Mouse (Mus musculus): ENCODE results near the gene Elavl4.

Gene Elavl4

DNA sequence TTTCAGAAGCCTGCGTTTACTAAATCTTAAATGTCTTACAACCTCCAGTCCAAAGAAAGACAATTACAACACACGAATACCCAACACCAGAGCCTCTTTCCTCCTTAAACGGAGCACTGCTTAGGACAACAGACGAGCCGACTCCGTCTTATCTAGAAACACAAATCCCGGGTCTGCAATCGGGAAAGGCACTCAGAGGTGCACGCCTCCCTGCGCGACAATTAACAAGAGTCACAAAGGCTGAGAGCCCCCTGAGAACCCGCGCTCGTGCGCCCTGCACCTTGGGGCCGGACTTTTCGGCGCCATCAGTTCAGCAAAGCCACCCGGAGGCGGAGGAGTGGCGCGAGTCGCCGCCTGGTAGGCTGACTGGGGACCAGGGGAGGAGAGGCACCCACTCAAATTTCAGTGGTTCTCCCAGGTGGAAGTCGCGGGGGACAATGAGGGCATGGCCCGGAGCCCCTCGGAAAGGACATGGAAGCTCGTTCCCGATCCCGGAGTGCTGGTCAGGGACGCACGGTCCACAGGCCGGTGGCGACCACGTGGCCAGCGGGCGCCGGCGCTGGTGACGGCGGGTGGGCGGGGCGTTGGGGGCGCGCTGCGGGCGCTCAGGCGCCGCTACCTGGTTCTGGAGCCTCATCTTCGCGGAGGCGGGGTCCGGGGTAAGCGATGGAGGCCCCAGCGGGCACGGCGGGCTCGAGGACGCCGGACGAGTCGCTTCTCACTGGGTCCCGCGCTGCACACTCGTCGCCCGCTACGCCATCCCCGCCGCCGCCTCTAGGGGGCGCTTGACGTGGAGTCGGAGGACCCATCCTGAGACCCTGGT, at the start of gene Elavl4:
Gene Elavl4, minus strand, starts transcription at position 732 of the 823 bp plus-strand sequence.
- peak in 1 of 2 experiments; percentile 0 for DNase-seq

- no peak for DNase-seq
Measured at GRCm38 (mm10) chr4:110397618-110398045, 45.9 kb upstream of the Elavl4 start, which contains the start of gene Agbl4. Agbl4 (plus strand) TSS chr4:110397661.

- DNase-seq: no peak
Measured at GRCm38 (mm10) chr4:110396221-110396620, 44.5 kb upstream of the Elavl4 start.

GRCm38 (mm10) chr4:110360568-110360967, 8.9 kb upstream of the Elavl4 start:
- DNase-seq: no peak

GRCm38 (mm10) chr4:110352001-110352369, 276 bp upstream of the Elavl4 start:
- no peak for DNase-seq

DNA sequence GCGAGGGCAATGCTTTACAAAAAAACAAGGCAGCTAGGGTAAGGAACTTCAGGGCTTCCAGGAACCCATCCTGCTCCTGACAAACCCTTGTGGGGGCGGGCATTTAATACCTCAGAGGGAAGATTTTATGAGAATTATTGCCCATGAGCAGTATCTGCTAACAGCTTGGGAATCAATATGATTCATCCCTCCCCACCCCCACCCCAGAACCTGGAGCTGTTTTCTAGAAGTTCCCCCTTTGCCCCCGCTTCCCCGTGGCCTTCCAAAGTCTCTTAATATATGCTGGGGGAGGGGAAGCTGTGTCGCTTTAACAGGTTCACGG, 892 bp downstream of the Elavl4 start:
- no peak for DNase-seq

DNA sequence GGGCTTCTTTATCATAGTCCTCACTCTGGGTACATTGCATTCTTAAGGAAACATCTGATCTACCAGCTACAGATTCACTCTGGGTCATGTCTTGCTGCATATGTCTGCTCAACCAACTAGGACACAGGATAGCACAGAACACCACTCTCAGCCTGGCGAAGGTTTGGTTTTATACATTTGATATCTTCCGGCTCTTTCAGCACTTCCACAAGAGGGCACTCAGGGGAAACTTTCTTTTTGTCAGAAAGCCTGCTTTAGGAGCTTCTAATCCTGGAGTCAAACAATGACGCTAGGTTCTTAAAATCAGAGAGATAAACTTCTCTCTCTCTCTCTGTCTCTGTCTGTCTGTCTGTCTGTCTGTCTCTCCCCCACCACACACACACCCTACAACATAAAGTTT, 27.8 kb downstream of the Elavl4 start:
- no peak for DNase-seq

DNA sequence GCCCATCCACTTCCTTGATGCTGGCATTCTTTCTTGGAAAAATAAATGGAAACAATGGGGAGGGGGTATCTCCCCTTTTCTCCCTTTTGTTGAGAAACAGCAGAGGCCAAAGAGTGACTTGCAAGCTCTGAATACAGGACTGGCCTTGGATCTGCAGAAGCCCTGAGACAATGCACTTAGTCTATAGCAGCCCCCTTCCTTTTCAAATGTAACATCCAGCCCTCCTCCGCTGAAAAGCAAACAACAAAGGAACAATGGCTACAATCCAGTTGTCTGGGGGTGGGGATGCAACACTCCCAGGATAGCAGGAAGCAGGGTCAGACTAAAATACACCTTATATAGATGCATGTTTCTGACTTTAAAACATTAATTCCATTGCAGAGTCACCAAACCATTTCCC, 39.6 kb downstream of the Elavl4 start:
- DNase-seq: no peak

GRCm38 (mm10) chr4:110306972-110307371, 44.7 kb downstream of the Elavl4 start:
- DNase-seq: no peak

DNA sequence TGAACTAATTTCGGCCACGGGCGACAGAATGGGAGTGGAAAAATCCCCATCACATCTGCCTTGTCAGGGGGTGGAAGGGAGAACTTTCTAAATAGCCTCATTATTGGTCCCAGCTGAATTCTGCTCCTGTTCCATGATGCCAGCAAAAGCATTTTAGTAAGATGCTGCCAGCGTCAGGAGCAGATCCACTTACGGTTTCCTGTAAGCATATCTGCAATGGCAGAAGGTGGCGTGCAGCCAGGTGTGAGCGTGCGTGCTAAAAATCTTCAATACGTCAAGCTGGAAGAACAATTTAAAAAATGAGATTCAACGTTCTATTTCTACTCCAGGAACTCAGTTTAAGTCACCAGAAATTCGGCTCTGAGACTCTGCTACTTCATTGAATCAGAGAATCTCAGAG, 45.1 kb downstream of the Elavl4 start:
- DNase-seq: no peak

DNA sequence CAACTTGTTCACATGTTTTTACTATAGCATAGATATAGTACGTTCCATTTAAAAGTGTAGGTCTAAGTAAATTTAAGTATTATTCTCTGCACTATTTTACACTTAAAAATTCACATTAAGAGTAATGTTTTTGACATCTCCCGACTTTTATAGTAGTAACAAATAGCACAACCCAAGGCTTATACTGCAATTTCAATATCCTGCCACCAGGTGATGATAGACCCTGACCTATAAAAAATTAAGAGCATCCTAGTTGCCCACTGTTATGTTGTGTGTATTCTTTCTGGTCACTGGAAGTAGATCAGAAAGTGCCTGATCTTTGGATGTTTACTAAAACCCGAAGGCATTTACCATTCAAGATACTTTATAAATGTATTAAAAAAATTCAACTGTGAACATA, 55.9 kb downstream of the Elavl4 start:
- no peak for DNase-seq

DNA sequence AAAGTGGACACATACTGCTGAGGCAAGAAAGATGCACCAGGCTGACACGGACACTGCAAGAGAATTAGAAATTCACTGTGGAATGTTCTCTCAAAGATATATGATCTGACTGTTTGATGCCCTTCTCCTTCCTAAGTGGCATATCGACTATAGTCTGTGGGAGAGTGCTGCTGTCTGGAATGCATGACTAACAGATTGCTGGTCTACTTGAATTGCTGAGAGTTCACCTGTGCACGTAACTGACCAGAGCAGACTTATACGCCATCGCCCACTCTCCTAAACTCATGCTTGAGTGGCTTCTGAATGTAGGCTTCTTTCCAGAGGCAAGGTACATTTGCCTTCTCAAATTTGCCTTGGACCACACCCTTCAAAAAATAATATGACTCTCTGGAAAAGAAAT, 58.5 kb downstream of the Elavl4 start:
- DNase-seq: no peak

GRCm38 (mm10) chr4:110292471-110292870, 59.2 kb downstream of the Elavl4 start:
- no peak for DNase-seq

DNA sequence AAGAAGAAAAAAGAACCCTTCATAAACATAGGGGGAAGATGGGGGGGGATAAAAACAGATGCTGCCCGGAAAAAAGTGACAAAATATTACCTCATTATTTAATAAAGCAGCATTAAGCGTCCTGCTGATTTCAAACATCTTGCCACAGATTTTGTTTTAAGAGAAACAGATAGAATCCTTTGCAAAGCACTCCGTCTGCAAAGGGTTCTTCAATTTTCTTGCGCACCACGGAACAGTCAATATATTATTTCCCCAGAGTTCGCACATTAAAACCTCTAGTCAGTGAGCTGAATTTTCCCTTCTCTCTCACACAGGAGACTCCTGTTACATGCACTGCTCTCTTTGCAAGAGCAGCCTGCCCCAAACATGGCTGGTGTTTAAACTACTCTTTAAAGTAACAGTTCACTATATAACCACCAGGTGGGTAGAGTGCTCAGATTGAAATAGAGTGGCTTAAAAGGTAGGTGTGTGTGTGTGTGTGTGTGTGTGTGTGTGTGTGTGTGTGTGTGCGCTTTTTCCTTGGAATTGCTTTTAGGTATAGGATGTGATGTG, 61.1 kb downstream of the Elavl4 start:
- no peak for DNase-seq

GRCm38 (mm10) chr4:110290056-110290455, 61.7 kb downstream of the Elavl4 start:
- no peak for DNase-seq

- no peak for DNase-seq
Measured at GRCm38 (mm10) chr4:110287412-110288067, 64.2 kb downstream of the Elavl4 start.

- DNase-seq: no peak
Measured at GRCm38 (mm10) chr4:110286841-110287240, 64.9 kb downstream of the Elavl4 start.

- DNase-seq: no peak
Measured at GRCm38 (mm10) chr4:110286371-110286781, 65.3 kb downstream of the Elavl4 start.

DNA sequence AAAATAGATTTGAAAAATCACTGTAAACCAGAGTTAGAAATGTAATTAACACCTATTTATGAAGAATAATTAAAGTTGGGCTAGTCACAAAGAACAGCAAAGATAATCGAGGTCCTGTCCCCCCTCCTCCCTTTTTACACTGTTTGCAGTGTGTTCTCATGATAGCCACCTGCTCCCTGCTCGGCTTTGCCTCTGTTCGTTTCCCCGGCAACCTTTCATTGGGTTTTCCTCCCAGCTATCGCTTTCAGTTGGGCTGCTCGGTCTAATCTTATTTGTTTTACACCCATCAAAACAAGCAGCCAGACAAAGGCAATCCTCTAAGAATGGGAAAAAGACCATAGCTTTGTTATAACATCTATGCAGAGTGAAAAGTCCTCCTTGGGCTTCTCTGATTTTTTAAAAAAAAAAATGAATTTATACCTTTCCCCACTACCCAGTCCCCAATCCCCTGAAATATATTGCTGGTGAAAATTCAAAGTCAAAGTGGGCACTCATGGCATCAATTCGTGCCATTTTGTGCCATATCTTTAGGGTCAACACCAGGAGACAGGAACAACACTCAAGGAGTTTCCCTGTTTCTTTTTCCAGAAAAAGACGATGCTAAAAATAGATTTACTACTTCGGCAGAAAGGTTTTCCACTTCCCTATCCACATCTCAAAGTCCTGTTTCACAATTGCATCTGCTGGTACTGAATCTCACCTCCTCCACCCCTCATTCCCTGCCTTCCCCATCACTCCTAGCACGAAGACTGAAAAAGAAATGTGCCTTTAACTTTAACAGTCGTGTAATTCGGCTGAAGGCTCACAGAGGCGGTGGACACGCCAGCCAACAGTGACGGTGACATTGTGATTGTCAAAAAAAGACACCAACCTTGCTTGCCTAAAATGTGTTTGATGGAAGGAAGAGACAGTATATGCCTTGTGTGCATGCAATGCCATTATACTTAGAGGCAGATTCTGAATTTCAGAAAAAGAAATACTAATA, 66.1 kb downstream of the Elavl4 start:
- DNase-seq: no peak

- no peak for DNase-seq
Measured at GRCm38 (mm10) chr4:110284446-110284845, 67.3 kb downstream of the Elavl4 start.

- no peak for DNase-seq
Measured at GRCm38 (mm10) chr4:110270046-110270445, 81.7 kb downstream of the Elavl4 start.

- DNase-seq: no peak
Measured at GRCm38 (mm10) chr4:110266804-110267575, 84.7 kb downstream of the Elavl4 start.

Measured in thymus, adult 18-20 months (tissue).